Mouse (Mus musculus) neural tube, embryonic 14.5 days (tissue): ENCODE measurements around the gene Bcl2. TPM values are rescaled to one million over a fixed set of nuclear protein-coding genes. Genes with fewer than 3 reads are reported as not detected.

Experiments used
- ATAC-seq: fragments of 200-750 bp; cut with Nextera tagmentation; 2 replicates; pipeline ENCODE4 v1.8.0; 2017; ENCODE audit warnings: low read depth, mild to moderate bottlenecking, moderate TSS enrichment, moderate library complexity
- H3K27ac ChIP-seq: fragments of 300-500 bp; sonication (generic); 2 replicates; pipeline ENCODE4 v1.5.1; 2014; ENCODE audit warnings: low read depth, mild to moderate bottlenecking, control low read depth, low read length, moderate library complexity, mixed read lengths
- H3K27me3 ChIP-seq: fragments of 300-500 bp; sonication (generic); 2 replicates; pipeline ENCODE4 v1.6.1; 2014; ENCODE audit warnings: low read length; ENCODE audit not compliant: control insufficient read depth, insufficient read depth
- H3K36me3 ChIP-seq: fragments of 300-500 bp; sonication (generic); 2 replicates; pipeline ENCODE4 v1.6.1; 2014; ENCODE audit warnings: low read length, mixed read lengths; ENCODE audit not compliant: control insufficient read depth, insufficient read depth
- H3K4me1 ChIP-seq: fragments of 300-500 bp; sonication (generic); 2 replicates; pipeline ENCODE4 v1.6.1; 2014; ENCODE audit warnings: low read length; ENCODE audit not compliant: control insufficient read depth, insufficient read depth
- H3K4me2 ChIP-seq: fragments of 300-500 bp; sonication (generic); 2 replicates; pipeline ENCODE4 v1.6.1; 2014; ENCODE audit warnings: mild to moderate bottlenecking, low read depth, low read length, control low read depth
- H3K4me3 ChIP-seq: fragments of 300-500 bp; sonication (generic); 2 replicates; pipeline ENCODE4 v1.5.1; 2014; ENCODE audit warnings: low read depth, low read length, control low read depth, mixed read lengths
- H3K9ac ChIP-seq: fragments of 300-500 bp; sonication (generic); replicated peaks from 2 replicates; pipeline ENCODE4 v1.6.1; 2014; ENCODE audit warnings: low read depth, mild to moderate bottlenecking, control low read depth, low read length, mixed read lengths
- H3K9me3 ChIP-seq: fragments of 300-500 bp; sonication (generic); 2 replicates; pipeline ENCODE4 v1.6.1; 2016; ENCODE audit warnings: low read length; ENCODE audit not compliant: control insufficient read depth
- WGBS: fragments of 180-500 bp; shearing (Covaris S2); extraction: QIAGEN DNeasy Blood & Tissue Kit; methylation state at CpG from one replicate; pipeline ENCODE4 v1.1.7; 2014; 5-methylcytosine and 5-hydroxymethylcytosine counted together
- polyA plus RNA-seq: library from polyadenylated mRNA; unstranded; fragments of >200 nt; fragmentation: Nextera tagmentation; extraction: Ambion mirVana; gene quantifications from 2 replicates; pipeline ENCODE4 v1.2.1, GENCODE M21; 2014

Gene Bcl2
- polyA plus RNA-seq, 1 experiment from 2014 or later: 14.2 TPM

DNA sequence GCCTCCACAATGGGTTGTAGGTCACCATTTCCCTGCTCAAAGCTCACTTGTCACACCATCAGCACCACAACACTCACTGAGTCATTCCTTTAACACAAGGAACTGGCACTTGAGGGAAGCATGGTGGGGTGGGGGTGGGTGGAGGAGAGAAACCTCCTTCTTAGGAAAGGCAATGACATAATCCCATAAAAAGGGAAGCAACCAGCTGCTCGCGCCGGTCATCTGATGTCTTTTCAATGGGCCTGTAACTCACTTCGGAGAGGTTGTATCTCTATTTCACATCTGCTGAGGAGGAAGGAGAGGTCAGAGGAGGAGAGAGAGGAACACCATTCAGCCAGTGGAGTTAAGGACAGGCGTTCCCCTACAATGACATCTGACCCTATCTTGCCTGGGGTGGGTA, 86.8 kb downstream of the Bcl2 start:
- Histone ChIP-seq H3K4me3 (no peak overlapping the region), H3K27ac (no peak overlapping the region), H3K9ac (no peak overlapping the region), H3K4me1 (peaks cover 6% of the 10 kb centered on the region; the same call in 1 of the 2 replicates), H3K27me3 (no peaks in the 10 kb centered on the region), H3K9me3 (no peaks in the 10 kb centered on the region), H3K4me2 (no peak overlapping the region), H3K36me3 (no peaks in the 10 kb centered on the region)
- 58% methylated on average over 5 of the region's 5 CpGs for WGBS
- ATAC-seq: no peak

DNA sequence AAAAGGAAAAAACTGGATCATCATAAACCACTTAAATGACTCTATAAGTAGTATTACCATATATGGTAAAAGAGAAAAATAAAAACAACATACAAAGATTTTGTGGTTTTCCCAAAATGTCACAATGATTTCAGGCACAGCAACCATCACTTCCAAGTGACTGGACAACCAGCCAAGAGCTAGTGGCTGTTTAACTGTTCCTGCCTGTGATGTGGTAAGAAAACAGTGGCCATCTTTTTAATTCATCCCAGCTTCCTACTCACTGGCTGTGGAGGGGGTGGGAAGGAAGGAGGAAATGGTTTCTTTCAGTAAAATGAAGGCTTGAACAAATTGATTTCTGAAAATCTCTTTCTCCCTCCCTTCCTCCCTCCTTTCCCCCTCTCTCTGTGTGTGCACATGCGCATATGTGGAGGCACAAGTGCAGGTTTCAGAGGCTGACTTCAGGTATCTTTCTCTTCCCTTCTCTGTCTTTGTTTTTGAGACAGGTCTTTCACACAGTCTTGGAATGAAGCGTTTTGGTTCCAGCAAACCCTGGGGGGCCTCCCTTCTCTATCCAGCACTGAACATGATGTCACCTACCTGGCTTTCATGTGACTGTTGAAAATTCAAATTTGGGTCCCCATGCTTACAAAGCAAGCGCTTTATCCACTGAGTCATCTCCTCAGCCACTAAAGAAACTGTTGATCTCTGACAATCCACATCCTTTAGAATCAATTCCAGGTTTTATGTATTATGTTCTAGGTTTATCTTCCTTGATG, 93.7 kb downstream of the Bcl2 start:
- no peaks in the 10 kb centered on the region for H3K9me3 ChIP-seq
- 83% methylated on average over 3 of the region's 3 CpGs for WGBS
- H3K9ac ChIP-seq: no peak overlapping the region
- no peaks in the 10 kb centered on the region for H3K27me3 ChIP-seq
- H3K27ac ChIP-seq: no peak overlapping the region
- H3K4me1 ChIP-seq: no peaks in the 10 kb centered on the region
- no peaks in the 10 kb centered on the region for H3K36me3 ChIP-seq
- ATAC-seq: no peak
- no peak overlapping the region for H3K4me2 ChIP-seq
- H3K4me3 ChIP-seq: no peak overlapping the region

DNA sequence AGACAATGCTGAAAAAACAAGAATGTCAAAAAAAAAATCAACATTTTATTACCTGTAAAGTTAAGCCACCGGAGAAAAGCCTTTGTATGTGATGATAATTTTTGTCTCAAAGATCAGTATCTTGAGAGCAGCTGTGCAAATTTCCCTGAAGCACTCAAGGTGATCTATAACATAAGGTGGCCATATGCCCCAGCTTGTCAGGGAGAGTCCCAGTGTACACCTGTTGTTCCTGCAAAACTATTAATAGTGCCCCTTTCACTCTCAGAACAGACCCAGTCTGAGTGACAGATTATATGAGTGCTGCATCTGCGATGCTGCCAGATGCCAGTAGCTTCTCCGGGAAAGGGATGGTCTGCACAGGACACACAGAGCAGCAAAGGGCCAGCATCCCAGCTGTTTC, 95.3 kb downstream of the Bcl2 start:
- Histone ChIP-seq H3K27ac (no peak overlapping the region), H3K4me1 (no peaks in the 10 kb centered on the region), H3K27me3 (no peaks in the 10 kb centered on the region), H3K4me2 (no peak overlapping the region), H3K9me3 (no peaks in the 10 kb centered on the region), H3K4me3 (no peak overlapping the region), H3K36me3 (no peaks in the 10 kb centered on the region), H3K9ac (no peak overlapping the region)
- no peak for ATAC-seq
- WGBS: 83% methylated on average over 3 of the region's 3 CpGs

DNA sequence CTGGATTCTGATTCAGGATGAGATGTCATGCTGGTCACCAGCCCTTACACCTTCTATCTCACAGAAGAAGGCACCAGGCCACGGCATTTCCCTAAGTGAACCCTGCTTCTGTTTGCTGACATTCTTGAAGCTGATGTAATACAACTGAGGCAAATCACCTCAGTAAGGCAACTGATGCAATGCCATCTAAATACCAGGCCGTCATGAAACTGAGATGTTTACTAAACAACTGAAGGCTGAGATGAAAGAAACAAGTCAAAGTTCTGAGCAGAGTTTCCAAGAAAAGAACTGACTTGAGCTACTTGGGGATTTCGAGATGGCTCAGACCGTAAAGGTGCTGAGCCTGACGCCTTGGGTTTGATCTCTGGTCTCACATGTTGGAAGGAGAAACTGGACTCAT, 97.1 kb downstream of the Bcl2 start:
- Histone ChIP-seq H3K4me3 (no peak overlapping the region), H3K36me3 (no peaks in the 10 kb centered on the region), H3K27ac (no peak overlapping the region), H3K9me3 (no peaks in the 10 kb centered on the region), H3K9ac (no peak overlapping the region), H3K4me2 (no peak overlapping the region), H3K27me3 (no peaks in the 10 kb centered on the region), H3K4me1 (no peaks in the 10 kb centered on the region)
- ATAC-seq: no peak
- WGBS: 95% methylated on average over 5 of the region's 5 CpGs

DNA sequence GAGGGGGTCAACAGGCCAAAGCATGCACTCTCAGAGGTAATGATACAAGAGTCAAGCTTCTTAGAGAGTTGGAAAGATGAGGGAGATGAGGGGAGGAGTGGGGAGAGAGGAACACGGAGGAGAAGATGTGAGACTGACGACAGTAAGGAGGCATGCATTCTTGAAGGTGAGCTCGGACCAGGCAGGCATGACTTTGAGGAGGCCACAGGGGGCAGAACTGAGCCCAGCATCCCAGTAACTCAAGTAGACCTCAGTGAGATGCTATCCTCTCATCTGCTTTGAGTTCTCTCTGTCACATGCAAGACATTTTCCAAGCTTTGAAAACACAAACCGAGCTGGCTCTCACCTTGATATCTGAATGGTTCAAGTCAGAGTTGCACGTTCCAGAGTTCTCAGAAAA, 100.7 kb downstream of the Bcl2 start:
- no peak overlapping the region for H3K4me3 ChIP-seq
- WGBS: 90% methylated on average over 5 of the region's 5 CpGs
- no peaks in the 10 kb centered on the region for H3K27me3 ChIP-seq
- no peak overlapping the region for H3K27ac ChIP-seq
- H3K4me2 ChIP-seq: no peak overlapping the region
- no peaks in the 10 kb centered on the region for H3K9me3 ChIP-seq
- H3K9ac ChIP-seq: no peak overlapping the region
- H3K4me1 ChIP-seq: no peaks in the 10 kb centered on the region
- no peak for ATAC-seq
- H3K36me3 ChIP-seq: no peaks in the 10 kb centered on the region

DNA sequence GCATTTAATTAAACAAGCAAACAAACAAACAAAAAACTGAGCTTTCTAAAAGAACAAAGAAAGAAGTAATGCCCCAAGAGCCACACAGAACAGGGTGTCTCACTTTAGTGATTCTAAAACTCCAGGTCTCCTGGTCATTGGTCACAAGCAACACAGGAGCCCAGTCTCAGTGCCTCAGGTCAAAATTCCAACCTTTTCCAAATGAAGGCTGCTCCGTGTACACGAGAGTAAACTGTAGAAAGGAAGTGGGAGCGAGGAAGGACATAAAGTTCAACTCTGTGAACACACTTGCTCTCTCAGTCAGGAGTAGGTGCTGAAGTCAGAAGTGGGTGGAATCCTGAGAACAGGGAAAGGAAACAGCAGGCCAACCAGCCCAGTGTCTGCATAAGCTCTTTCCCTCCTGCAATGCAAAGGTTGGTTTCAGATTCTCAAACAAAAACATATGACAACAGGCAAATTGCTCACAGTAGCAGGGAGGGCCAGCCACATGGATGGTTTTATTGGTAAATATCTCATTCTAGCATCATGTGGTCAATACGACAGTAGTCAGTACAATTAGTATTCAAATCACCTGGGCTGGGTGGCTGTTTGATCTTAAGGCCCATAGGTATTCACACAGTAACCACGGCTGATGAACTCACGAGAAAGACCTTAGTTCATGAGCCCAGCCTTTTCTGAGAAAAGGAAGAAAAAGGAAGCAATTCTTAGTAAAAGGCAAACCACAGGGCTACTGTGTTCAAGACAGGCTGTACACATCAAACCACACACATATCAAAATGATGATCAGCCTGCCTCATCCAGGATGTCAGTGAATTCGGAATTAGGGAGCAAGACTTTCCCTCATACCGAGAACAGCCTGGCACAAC, 101.7 kb downstream of the Bcl2 start:
- no peak overlapping the region for H3K4me2 ChIP-seq
- ATAC-seq: no peak
- H3K4me1 ChIP-seq: no peaks in the 10 kb centered on the region
- WGBS: 80% methylated on average over 8 of the region's 8 CpGs
- H3K36me3 ChIP-seq: no peaks in the 10 kb centered on the region
- H3K27me3 ChIP-seq: no peaks in the 10 kb centered on the region
- no peak overlapping the region for H3K27ac ChIP-seq
- H3K4me3 ChIP-seq: no peak overlapping the region
- H3K9ac ChIP-seq: no peak overlapping the region
- no peaks in the 10 kb centered on the region for H3K9me3 ChIP-seq

DNA sequence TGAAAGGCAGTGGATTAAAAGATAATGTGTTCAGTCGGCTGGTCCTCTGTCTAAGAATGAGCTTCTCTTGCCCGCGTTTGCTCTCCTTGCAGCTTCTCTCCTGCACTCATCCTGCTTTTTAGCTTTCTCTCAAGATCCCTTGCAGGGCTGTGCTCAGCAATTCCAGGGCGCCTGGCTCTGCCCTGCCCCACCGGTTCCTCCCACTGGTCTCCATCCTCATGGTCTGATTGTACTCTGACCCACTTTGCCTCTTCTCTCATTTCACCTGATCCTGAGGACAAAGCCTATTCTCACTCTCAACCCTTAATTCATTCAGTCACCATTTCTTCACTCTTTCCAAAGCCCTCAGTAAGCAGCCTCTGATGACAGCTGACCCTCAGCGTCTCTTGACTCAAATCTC, 102.8 kb downstream of the Bcl2 start:
- no peaks in the 10 kb centered on the region for H3K9me3 ChIP-seq
- H3K36me3 ChIP-seq: no peaks in the 10 kb centered on the region
- no peaks in the 10 kb centered on the region for H3K4me1 ChIP-seq
- no peak for ATAC-seq
- WGBS: 88% methylated on average over 6 of the region's 6 CpGs
- H3K27me3 ChIP-seq: no peaks in the 10 kb centered on the region
- H3K9ac ChIP-seq: no peak overlapping the region
- H3K4me2 ChIP-seq: no peak overlapping the region
- no peak overlapping the region for H3K4me3 ChIP-seq
- no peak overlapping the region for H3K27ac ChIP-seq

DNA sequence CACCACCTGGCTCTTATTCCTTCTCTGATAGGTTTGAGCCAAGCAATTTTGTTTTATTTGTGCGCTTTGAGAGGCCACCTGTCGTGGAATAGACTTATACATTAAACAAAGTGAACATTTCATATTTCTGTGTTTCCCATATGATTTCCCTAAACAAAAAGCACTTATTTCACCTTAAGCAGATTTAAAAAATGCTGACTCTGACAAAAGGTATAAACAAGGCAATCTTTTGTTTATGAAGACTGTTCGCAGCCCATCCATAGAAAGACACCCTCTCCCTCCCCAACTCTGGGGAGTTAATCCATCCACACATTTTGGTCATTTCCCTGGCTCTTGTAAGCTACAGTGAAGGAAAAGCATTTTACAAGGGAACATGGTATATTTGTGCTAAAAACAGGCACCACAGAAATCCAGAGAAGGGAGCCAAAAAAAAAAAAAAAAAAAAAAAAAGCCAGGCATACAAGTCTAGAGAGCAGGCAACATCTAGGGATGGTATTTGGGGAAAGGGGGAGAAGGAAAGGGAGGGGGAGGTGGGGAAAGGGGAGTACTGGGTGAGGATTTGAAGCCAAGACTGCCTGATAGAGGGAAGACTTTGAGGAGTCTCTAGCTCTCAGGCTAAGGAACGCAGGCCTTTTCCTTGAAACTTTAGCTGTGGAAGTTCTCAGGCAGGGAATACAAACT, 105.8 kb downstream of the Bcl2 start:
- WGBS: 93% methylated on average over 4 of the region's 4 CpGs
- ATAC-seq: no peak

DNA sequence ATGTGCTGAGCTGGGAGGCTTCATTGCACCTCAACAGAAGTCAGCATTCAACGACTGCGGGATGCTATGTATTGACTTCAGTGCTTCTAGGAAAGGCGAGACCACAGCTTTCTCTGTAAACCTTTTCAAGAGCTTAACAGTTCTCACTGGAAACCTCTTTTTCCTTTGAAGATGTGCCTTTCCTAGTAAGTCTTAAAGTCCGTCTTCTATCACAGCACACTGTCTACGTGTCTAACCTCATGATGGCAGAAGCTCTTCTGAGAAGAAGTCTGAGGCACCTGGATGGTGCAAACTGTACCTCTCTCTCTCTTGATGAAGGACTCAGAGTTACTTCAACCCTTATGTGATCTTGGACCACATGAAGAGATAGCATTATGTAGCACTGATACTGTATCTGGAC, 107.1 kb downstream of the Bcl2 start:
- no peaks in the 10 kb centered on the region for H3K36me3 ChIP-seq
- no peaks in the 10 kb centered on the region; the same call in 1 of the 2 replicates for H3K4me1 ChIP-seq
- WGBS: 91% methylated on average over 5 of the region's 5 CpGs
- no peak overlapping the region for H3K4me3 ChIP-seq
- no peaks in the 10 kb centered on the region for H3K9me3 ChIP-seq
- ATAC-seq: no peak
- no peak overlapping the region for H3K9ac ChIP-seq
- no peak overlapping the region for H3K4me2 ChIP-seq
- no peaks in the 10 kb centered on the region for H3K27me3 ChIP-seq
- no peak overlapping the region for H3K27ac ChIP-seq

More for the DNA sequence above, 105.8 kb downstream of the Bcl2 start:
- H3K4me2 ChIP-seq: no peak overlapping the region
- H3K36me3 ChIP-seq: no peaks in the 10 kb centered on the region
- H3K4me3 ChIP-seq: no peak overlapping the region
- H3K27me3 ChIP-seq: no peaks in the 10 kb centered on the region
- H3K4me1 ChIP-seq: no peaks in the 10 kb centered on the region; the same call in 1 of the 2 replicates
- H3K9ac ChIP-seq: no peak overlapping the region
- no peak overlapping the region for H3K27ac ChIP-seq
- H3K9me3 ChIP-seq: no peaks in the 10 kb centered on the region
